Mouse (Mus musculus) ES-E14 (cell line): Measurements from ENCODE around the gene Eif5a2.

Experiments
- CHD2 ChIP-seq: IDR thresholded peaks from 2 replicates; pipeline ENCODE4 v1.6.1; 2014; ENCODE audit warnings: mild to moderate bottlenecking, low read depth, low read length, inconsistent platforms
- MAFK ChIP-seq: IDR thresholded peaks from 2 replicates; pipeline ENCODE4 v1.6.1; 2014; ENCODE audit warnings: mild to moderate bottlenecking, low read depth, low read length, inconsistent platforms; ENCODE audit not compliant: insufficient read depth
- ZC3H11A ChIP-seq: IDR thresholded peaks from 2 replicates; pipeline ENCODE4 v1.6.1; 2012; ENCODE audit warnings: low read depth, mild to moderate bottlenecking, inconsistent platforms, low read length, borderline replicate concordance
- ZNF384 ChIP-seq: IDR thresholded peaks from 2 replicates; pipeline ENCODE4 v1.6.1; 2012; ENCODE audit warnings: low read depth, low read length, inconsistent platforms

GRCm38 (mm10) chr3:28781422-28781821, 346 bp downstream of the Eif5a2 start:
- TF ChIP-seq CHD2 (no peak), ZNF384 (no peak), ZC3H11A (no peak), MAFK (no peak)
